In genomic region chr2:127961154-127961553, GRCm38 (mm10) we compare ENCODE assay signal across 8 mouse cellular contexts.
DNase-seq lines count a peak whose midpoint lies in the region; ATAC-seq and TF ChIP-seq lines count a peak whose summit lies in the region.

No protein-coding gene starts in this region.

- no peak overlapping the region for H3K4me2 ChIP-seq in forebrain, embryonic 16.5 days (ENCODE audit: low read length)
- no peak overlapping the region for H3K4me2 ChIP-seq in forebrain, embryonic 15.5 days (replicated peaks)
- H3K4me2 ChIP-seq in kidney, embryonic 16.5 days (replicated peaks; ENCODE audit: low read depth, low read length), result no peak overlapping the region

- peak overlapping the region; percentile 30; the same call in 1 of the 2 replicates for H3K27ac ChIP-seq in forebrain, embryonic 16.5 days (ENCODE audit: low read length)
- H3K27ac ChIP-seq in forebrain, embryonic 15.5 days (replicated peaks), result no peak overlapping the region
- no peak overlapping the region; the same call in 1 of the 2 replicates for H3K27ac ChIP-seq in gastrocnemius, adult 2 months
- H3K27ac ChIP-seq in kidney, embryonic 16.5 days (ENCODE audit: low read length), result no peak overlapping the region

- H3K36me3 ChIP-seq in forebrain, embryonic 16.5 days (ENCODE audit: control insufficient read depth, insufficient read depth), result no peaks in the 10 kb centered on the region
- H3K36me3 ChIP-seq in forebrain, embryonic 15.5 days, result no peaks in the 10 kb centered on the region
- no peaks in the 10 kb centered on the region for H3K36me3 ChIP-seq in kidney, embryonic 16.5 days (ENCODE audit: insufficient read depth, low read length)

- 3% methylated on average over 2 of the region's 2 CpGs for WGBS in forebrain, embryonic 16.5 days
- WGBS in forebrain, embryonic 15.5 days, result 12% methylated on average over 2 of the region's 2 CpGs
- 12% methylated on average over 2 of the region's 2 CpGs for WGBS in kidney, embryonic 16.5 days

- intact Hi-C loops in gastrocnemius, adult 2 months (cut with DNase I), result no loop called here

- ATAC-seq in forebrain, embryonic 16.5 days, result peak; percentile 62; the same call in 1 of the 2 replicates
- ATAC-seq in forebrain, embryonic 15.5 days (replicated peaks), result no peak
- ATAC-seq in kidney, embryonic 16.5 days (ENCODE audit: low FRiP score, low TSS enrichment), result no peak

- H3K4me3 ChIP-seq in forebrain, embryonic 16.5 days (replicated peaks; ENCODE audit: low read length), result no peak overlapping the region
- no peak overlapping the region for H3K4me3 ChIP-seq in forebrain, embryonic 15.5 days
- H3K4me3 ChIP-seq in gastrocnemius, adult 2 months, result no peak overlapping the region
- no peak overlapping the region for H3K4me3 ChIP-seq in kidney, embryonic 16.5 days (ENCODE audit: low read length)

- no peaks in the 10 kb centered on the region for H3K27me3 ChIP-seq in forebrain, embryonic 16.5 days (replicated peaks; ENCODE audit: control insufficient read depth, insufficient read depth, low read length)
- H3K27me3 ChIP-seq in forebrain, embryonic 15.5 days, result no peaks in the 10 kb centered on the region
- H3K27me3 ChIP-seq in kidney, embryonic 16.5 days (ENCODE audit: insufficient read depth, low read length), result no peaks in the 10 kb centered on the region

- H3K9ac ChIP-seq in forebrain, embryonic 16.5 days (replicated peaks; ENCODE audit: low read depth, low read length), result 0 out of 2 replicates have a peak overlapping the region, but pooled peaks have one; percentile 8
- no peak overlapping the region for H3K9ac ChIP-seq in forebrain, embryonic 15.5 days (replicated peaks)
- no peak overlapping the region for H3K9ac ChIP-seq in kidney, embryonic 16.5 days (replicated peaks; ENCODE audit: low read length)

- peak; percentile 48 for DNase-seq in NIH3T3 (ENCODE audit: low read depth)
- peak; percentile 72 for DNase-seq in gastrocnemius, adult 2 months
- DNase-seq in layer of hippocampus, postnatal 25 days (ENCODE audit: extremely low spot score in 1 of 2, low spot score in 1 of 2), result peak; percentile 39 to 52
- peak; percentile 75 to 78 for DNase-seq in right cerebral cortex, postnatal 10 days (ENCODE audit: low spot score in 2 of 2)
- no peak for DNase-seq in thymus, postnatal 14 days

- peaks cover 11% of the 10 kb centered on the region for H3K4me1 ChIP-seq in forebrain, embryonic 16.5 days (replicated peaks; ENCODE audit: control insufficient read depth, insufficient read depth, low read length)
- H3K4me1 ChIP-seq in forebrain, embryonic 15.5 days, result peaks cover 8% of the 10 kb centered on the region
- H3K4me1 ChIP-seq in kidney, embryonic 16.5 days (ENCODE audit: insufficient read depth, low read length), result peaks cover 10% of the 10 kb centered on the region; the same call in 1 of the 2 replicates

- no peaks in the 10 kb centered on the region for H3K9me3 ChIP-seq in forebrain, embryonic 16.5 days (ENCODE audit: control insufficient read depth, low read length)
- H3K9me3 ChIP-seq in forebrain, embryonic 15.5 days, result no peaks in the 10 kb centered on the region
- H3K9me3 ChIP-seq in kidney, embryonic 16.5 days (ENCODE audit: low read length), result no peaks in the 10 kb centered on the region

- no peak for TF ChIP-seq CTCF in gastrocnemius, adult 2 months (IDR thresholded peaks at IDR 0.05)
